Mouse (Mus musculus) kidney, adult 2 months (tissue): ENCODE measurements around the gene AI464131.

Experiments
- CTCF ChIP-seq: fragments of 200-500 bp; conservative IDR thresholded peaks from 2 replicates; pipeline ENCODE4 v1.5.1; 2011; ENCODE audit warnings: low read depth, mild to moderate bottlenecking, control low read depth, low read length, moderate library complexity, mixed read lengths; ENCODE audit not compliant: insufficient read depth, insufficient read length
- POLR2A ChIP-seq: fragments of 200-500 bp; IDR thresholded peaks from one replicate; pipeline ENCODE4 v1.6.1; 2011; ENCODE audit warnings: low read depth, low read length, control low read depth

GRCm38 (mm10) chr4:41447595-41447994 lies 55.3 kb downstream of the AI464131 start:
- TF ChIP-seq CTCF, result no peak
- TF ChIP-seq POLR2A, result no peak
